Mouse (Mus musculus): ENCODE data around the gene Lhx5. TPM values are rescaled to one million over a fixed set of nuclear protein-coding genes. Genes with fewer than 3 reads are reported as not detected.

Gene Lhx5
- polyA plus RNA-seq, 1 experiment from 2014 or later: 0.03 TPM

GRCm38 (mm10) chr5:120420106-120420505, 11.4 kb upstream of the Lhx5 start:
- peaks cover 36% of the 10 kb centered on the region for H3K27me3 ChIP-seq
- no peak for TF ChIP-seq CTCF (IDR thresholded peaks at IDR 0.05)
- in situ Hi-C loops (cut with MboI; ENCODE audit: low pct_unique_long_range_greater_than_20kb): no loop called here
- POLR2A ChIA-PET: no interaction called here
- DNase-seq (ENCODE audit: low read depth, low spot score): no peak
- ATAC-seq: no peak
- CTCF ChIA-PET: interaction anchor here (1.6 kb wide), 1 partner anchor 20 kb away, joined by 3 read pairs; no protein-coding TSS in a partner anchor

- ChIA-PET POLR2A (interaction anchor here (0.7 kb wide), 1 partner anchor 225 kb away, joined by 3 read pairs; the partner anchor contains the start of gene Rasal1), CTCF (no interaction called here)
- H3K27me3 ChIP-seq: peaks cover 48% of the 10 kb centered on the region
- DNase-seq (ENCODE audit: low read depth, low spot score) (peak; percentile 20), ATAC-seq (no peak)
- TF ChIP-seq CTCF (IDR thresholded peaks at IDR 0.05): no peak
- in situ Hi-C loops (cut with MboI; ENCODE audit: low pct_unique_long_range_greater_than_20kb): no loop called here
Observed at GRCm38 (mm10) chr5:120424039-120424438, 7.5 kb upstream of the Lhx5 start.

- CTCF ChIA-PET: no interaction called here
- DNase-seq (ENCODE audit: low read depth, low spot score) (no peak), ATAC-seq (no peak)
- no peak for TF ChIP-seq CTCF (IDR thresholded peaks at IDR 0.05)
- POLR2A ChIA-PET: no interaction called here
- in situ Hi-C loops (cut with MboI; ENCODE audit: low pct_unique_long_range_greater_than_20kb): no loop called here
- H3K27me3 ChIP-seq: peaks cover 52% of the 10 kb centered on the region
Observed at GRCm38 (mm10) chr5:120424657-120425056, 6.8 kb upstream of the Lhx5 start.

DNA sequence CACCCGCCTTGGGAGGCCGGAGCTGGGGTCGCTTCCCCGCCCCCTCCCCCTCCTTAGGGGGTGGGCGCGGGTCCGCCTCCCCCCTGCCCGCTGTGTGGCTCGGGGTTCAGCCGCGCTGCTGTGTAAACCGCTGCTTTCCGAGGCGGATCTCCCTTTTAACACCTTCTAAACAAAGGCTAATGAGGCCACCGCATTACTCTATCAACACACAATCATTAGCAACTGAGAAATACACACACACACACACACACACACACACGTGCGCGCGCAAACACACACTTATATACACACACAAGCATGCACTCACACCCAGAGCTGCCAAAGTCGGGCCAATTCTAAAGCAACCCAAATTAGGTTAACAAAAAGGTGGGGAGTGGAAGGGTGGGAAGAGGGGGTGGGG, 5.8 kb upstream of the Lhx5 start:
- DNase-seq (ENCODE audit: low read depth, low spot score) (no peak), ATAC-seq (no peak)
- POLR2A ChIA-PET: no interaction called here
- peaks cover 57% of the 10 kb centered on the region for H3K27me3 ChIP-seq
- in situ Hi-C loops (cut with MboI; ENCODE audit: low pct_unique_long_range_greater_than_20kb): no loop called here
- CTCF ChIA-PET: no interaction called here
- no peak for TF ChIP-seq CTCF (IDR thresholded peaks at IDR 0.05)

GRCm38 (mm10) chr5:120426572-120426971, 4.9 kb upstream of the Lhx5 start:
- DNase-seq (ENCODE audit: low read depth, low spot score): no peak
- no peak for ATAC-seq
- no peak for TF ChIP-seq CTCF (IDR thresholded peaks at IDR 0.05)

GRCm38 (mm10) chr5:120427451-120427938, 4.0 kb upstream of the Lhx5 start:
- in situ Hi-C loops (cut with MboI; ENCODE audit: low pct_unique_long_range_greater_than_20kb): no loop called here
- CTCF ChIA-PET: no interaction called here
- H3K27me3 ChIP-seq: peaks cover 75% of the 10 kb centered on the region
- DNase-seq (ENCODE audit: low read depth, low spot score): no peak
- no peak for ATAC-seq
- POLR2A ChIA-PET: no interaction called here
- TF ChIP-seq CTCF (IDR thresholded peaks at IDR 0.05): no peak

More at GRCm38 (mm10) chr5:120426572-120426971, 4.9 kb upstream of the Lhx5 start:
- ChIA-PET CTCF (no interaction called here), POLR2A (no interaction called here)
- in situ Hi-C loops (cut with MboI; ENCODE audit: low pct_unique_long_range_greater_than_20kb): no loop called here
- peaks cover 66% of the 10 kb centered on the region for H3K27me3 ChIP-seq

- in situ Hi-C loops (cut with MboI; ENCODE audit: low pct_unique_long_range_greater_than_20kb): no loop called here
- ChIA-PET POLR2A (no interaction called here), CTCF (no interaction called here)
- no peak for DNase-seq (ENCODE audit: low read depth, low spot score)
- TF ChIP-seq CTCF (IDR thresholded peaks at IDR 0.05): no peak
- ATAC-seq: no peak
- peaks cover 79% of the 10 kb centered on the region for H3K27me3 ChIP-seq
Observed at GRCm38 (mm10) chr5:120428189-120428838, 3.2 kb upstream of the Lhx5 start.

- CTCF ChIA-PET: no interaction called here
- TF ChIP-seq CTCF (IDR thresholded peaks at IDR 0.05): no peak
- DNase-seq (ENCODE audit: low read depth, low spot score): no peak
- peaks cover 78% of the 10 kb centered on the region for H3K27me3 ChIP-seq
- POLR2A ChIA-PET: interaction anchor here (0.6 kb wide), 1 partner anchor 89 kb away, joined by 3 read pairs; no protein-coding TSS in a partner anchor
- no peak for ATAC-seq
- in situ Hi-C loops (cut with MboI; ENCODE audit: low pct_unique_long_range_greater_than_20kb): no loop called here
Observed at GRCm38 (mm10) chr5:120428990-120429389, 2.5 kb upstream of the Lhx5 start.

DNA sequence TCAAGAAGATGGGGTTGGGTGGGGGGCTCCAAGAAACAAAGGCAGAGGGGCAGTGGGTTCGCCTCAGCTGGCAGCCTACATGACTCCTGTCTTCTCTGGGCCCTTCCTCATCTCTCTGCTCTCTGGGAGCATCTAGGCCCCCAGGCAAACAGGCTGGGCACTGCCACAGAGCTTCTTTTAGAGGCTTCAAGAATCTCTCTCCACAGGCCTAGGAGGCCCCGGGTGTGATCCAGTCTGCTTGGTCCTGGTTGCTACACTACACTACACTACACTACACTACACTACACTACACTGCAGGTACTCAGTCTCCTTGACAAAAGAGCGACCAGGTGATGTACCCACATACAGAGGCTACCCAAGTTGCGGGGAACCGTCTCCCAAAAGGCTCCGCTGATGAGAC, 1.8 kb upstream of the Lhx5 start:
- in situ Hi-C loops (cut with MboI; ENCODE audit: low pct_unique_long_range_greater_than_20kb): no loop called here
- TF ChIP-seq CTCF (IDR thresholded peaks at IDR 0.05): no peak
- CTCF ChIA-PET: no interaction called here
- peaks cover 78% of the 10 kb centered on the region for H3K27me3 ChIP-seq
- DNase-seq (ENCODE audit: low read depth, low spot score) (no peak), ATAC-seq (no peak)
- POLR2A ChIA-PET: interaction anchor here (0.6 kb wide), 1 partner anchor 90 kb away, joined by 3 read pairs; no protein-coding TSS in a partner anchor

DNA sequence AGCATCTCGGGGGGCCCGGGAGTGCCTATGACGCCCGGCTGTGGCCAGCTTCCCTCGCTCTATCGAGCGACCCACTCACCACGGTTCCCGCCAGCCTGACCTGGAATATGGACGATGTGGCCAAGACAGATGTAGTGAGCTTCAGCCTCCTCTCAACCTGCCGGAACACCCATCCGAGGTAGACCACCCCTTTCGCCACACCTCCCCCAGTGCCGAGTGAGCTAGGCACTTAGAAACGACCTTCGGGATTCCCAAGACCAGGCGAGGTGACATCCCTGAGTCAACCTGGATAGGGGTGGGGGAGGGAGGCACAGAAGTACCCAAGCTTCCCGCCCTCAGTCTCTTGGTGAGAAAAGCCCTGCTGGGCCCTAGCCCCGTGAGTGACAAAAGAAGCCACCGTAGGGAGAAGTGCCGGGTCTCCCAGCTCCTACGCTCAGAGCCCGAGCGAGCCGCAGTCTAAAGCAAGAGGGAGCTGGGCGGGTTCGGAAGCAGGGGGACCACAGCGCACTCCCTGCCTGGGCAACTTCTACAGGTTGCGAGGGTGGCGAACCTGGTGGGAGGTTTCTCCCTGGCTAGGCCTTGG, 407 bp upstream of the Lhx5 start:
- ChIA-PET CTCF (no interaction called here), POLR2A (interaction anchor here (0.7 kb wide), 1 partner anchor 222 kb away, joined by 3 read pairs; no protein-coding TSS in a partner anchor)
- TF ChIP-seq CTCF (IDR thresholded peaks at IDR 0.05): no peak
- in situ Hi-C loops (cut with MboI; ENCODE audit: low pct_unique_long_range_greater_than_20kb): no loop called here
- ATAC-seq: no peak
- peaks cover 85% of the 10 kb centered on the region for H3K27me3 ChIP-seq
- no peak for DNase-seq (ENCODE audit: low read depth, low spot score)

DNA sequence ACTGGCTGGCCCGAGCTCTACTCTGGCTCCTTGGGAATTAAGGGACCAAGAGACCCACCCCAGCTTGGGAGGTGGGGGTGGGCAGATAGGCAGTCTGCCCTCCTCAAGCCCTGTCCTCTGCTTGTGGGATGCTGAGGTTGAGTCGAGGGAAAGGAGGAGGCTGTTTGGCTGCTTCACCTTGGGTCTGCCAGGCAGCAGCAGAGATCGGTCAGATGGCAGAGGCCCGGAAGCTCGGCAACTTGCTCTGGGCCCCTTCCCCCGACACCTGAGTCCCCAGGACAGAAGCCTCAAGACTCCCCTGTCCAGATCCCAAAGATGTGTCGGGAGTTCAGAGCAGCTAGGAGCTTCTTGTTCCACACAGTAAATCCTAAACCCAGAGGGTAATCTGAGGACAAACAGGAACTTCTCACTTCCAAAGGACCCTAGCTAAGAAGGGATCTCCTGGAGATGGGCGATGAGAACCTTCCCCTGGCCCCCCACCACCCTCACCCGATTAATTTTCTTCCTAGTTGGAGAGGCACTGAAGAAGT, 1.1 kb downstream of the Lhx5 start:
- CTCF ChIA-PET: no interaction called here
- ATAC-seq (no peak), DNase-seq (ENCODE audit: low read depth, low spot score) (no peak)
- H3K27me3 ChIP-seq: peaks cover 86% of the 10 kb centered on the region
- no peak for TF ChIP-seq CTCF (IDR thresholded peaks at IDR 0.05)
- in situ Hi-C loops (cut with MboI; ENCODE audit: low pct_unique_long_range_greater_than_20kb): no loop called here
- POLR2A ChIA-PET: no interaction called here
